Mouse (Mus musculus): ENCODE measurements around the gene Lamb1.

Lamb1 gene

GRCm38 (mm10) chr12:31265005-31265721 is at the start of gene Lamb1:
TSS of gene Lamb1 (plus strand) at chr12:31265234.
- peak; percentile 66 for DNase-seq (ENCODE audit: low spot score)

GRCm38 (mm10) chr12:31217232-31217631 is 47.8 kb upstream of the Lamb1 start:
- no peak for DNase-seq (ENCODE audit: low spot score)

DNA sequence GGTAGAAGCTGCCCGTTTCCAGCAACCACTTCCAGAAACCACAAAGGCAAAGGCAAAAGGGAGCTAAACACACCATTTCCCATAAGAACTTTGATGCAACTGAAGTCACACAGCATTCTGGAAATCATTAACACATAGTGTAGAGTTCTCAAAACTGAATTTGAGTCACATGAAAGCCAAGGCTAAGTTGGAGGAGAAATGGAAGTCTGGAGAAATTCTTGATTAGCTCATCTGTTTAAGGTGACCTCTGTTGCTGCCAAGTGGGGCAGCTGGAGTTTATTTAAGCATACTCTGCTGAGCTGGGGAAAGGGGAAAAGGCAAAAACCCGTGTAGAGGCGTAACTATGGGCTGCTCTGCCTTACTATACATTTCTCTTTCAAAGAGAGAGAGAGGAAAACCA is 46.3 kb upstream of the Lamb1 start:
- no peak for DNase-seq (ENCODE audit: low spot score)

DNA sequence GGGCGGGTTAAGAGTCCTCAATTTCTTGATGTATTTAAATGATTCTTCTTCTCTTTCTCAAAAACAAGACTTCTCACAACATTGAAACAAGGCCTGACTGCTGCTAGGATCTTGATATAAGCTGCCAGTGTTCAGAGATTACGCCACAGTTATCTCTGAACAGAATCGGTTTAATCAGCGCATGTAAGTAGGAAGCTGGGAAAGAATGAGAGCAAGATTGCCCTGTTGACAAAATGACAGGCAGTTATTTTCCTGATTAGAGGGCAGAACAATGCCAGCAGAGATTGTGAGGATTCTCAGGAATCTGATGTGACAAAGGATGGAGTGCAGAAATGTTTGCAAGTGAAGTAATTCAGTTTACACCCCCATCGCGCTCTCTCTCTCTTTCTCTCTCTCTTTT is 43.5 kb upstream of the Lamb1 start:
- no peak for DNase-seq (ENCODE audit: low spot score)

DNA sequence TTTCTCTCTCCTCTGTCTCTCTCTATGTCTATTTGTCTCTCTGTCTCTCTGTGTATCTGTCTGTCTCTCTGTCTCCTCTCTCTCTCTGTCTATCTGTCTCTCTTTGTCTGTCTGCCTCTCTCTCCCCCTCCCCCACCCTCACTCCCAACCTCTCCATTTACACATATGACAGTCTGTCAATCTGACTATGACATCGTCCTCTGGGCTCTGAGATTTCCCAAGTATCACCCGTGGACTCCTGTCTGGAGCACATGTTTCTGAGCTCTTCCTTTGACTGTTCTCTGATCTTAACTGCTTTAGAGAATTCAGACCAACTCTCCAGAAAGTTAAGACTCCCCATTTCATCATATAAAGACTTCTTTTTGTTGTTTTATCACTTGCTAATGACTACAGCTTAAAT is 42.8 kb upstream of the Lamb1 start:
- no peak for DNase-seq (ENCODE audit: low spot score)

DNA sequence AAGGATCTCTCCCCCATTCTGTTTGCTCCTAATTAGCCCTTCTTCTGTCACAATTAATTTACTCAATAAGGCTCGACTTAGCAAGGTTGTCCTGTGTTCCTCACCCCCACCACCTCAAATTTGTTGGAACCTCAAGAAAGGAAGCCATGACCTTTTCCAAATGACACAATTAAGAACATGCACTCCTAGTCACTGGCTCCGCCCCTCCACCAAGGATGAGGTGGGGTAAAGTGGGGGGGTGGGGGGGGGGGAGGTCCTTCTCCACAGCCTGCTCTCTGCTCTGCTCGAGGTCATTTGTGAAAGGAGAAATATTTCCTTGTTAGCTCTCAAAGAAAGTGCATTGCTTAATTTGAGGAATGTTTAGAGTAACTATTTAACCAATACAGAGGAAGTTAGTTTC is 42.3 kb upstream of the Lamb1 start:
- no peak for DNase-seq (ENCODE audit: low spot score)

DNA sequence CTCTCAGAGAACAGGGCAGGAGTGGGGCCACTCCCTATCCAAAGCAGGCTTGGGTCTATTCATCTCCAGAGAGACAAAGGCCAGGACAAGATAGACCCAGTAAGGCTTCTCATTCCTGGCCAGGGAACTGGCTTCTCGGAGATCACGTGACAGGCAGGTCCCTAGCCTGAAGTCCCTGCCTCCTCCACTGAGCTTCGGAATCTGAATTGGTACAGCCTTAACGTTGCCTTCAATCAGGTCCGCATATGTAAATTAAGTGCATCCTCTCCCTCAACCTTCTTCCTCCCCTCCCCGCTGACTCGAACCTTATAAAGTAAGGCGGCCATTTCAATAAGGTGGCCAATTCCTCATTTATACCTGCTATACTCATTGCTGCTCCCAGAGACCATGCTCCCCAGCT is 39.6 kb upstream of the Lamb1 start:
- DNase-seq (ENCODE audit: low spot score): no peak

GRCm38 (mm10) chr12:31227167-31227566 is 37.9 kb upstream of the Lamb1 start:
- DNase-seq (ENCODE audit: low spot score): no peak

- DNase-seq (ENCODE audit: low spot score): no peak
These were observed 36.2 kb upstream of the Lamb1 start for GRCm38 (mm10) chr12:31228878-31229277.

GRCm38 (mm10) chr12:31232635-31233034 is 32.4 kb upstream of the Lamb1 start:
- no peak for DNase-seq (ENCODE audit: low spot score)

DNA sequence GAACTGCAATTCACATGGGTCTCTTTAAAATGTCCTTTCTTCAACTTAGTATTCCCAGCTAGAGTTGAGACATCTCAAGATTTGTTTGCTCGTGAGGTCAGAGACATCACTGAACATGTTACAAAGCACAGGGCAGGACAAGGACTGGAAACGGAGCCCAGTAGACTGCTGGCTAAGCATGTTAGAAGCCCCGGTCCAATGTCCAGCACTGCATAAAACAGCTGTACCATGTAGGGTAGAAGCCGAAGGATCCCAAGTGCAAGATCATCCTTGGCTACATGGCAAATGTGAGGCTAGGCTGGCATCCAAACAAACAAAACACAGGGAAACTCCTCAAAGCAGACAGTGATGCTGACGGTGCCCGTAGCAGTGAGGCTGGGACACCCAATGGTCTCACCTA is 30.0 kb upstream of the Lamb1 start:
- DNase-seq (ENCODE audit: low spot score): no peak

DNA sequence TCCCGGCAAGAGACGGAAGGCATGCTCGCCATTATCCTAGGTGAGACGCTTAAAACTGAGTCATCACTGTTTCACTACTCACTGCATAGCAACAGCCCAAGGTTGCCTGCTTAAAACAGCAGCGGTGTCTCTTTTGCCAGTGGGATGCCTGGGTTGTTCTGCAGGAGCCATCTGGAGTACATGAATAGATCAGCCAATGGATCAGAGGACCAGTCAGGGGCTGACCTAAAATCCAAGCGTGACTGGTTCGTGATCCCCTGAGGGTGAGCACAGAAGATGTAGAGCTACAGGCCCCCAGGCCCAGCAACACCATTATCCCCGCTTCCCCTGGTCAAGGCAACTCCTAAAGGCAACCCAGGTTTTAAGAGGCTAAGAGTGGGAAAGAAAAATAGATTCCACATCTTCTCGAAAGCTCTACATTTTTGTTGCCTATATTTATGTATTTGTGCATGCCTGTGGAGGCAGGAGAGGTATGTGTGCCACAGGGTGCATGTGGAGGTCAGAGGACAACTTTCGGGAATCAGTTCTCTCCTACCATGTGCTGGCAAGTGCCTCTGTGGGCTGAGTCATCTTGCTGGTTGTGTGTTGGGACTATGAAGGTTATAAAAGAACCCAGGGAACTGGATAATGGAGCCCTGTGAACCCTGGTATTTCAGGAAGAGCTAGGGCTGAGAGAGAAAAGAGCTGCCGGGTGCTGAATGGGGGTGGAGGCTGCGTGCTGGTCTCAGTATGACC is 28.0 kb upstream of the Lamb1 start:
- DNase-seq (ENCODE audit: low spot score): no peak

DNA sequence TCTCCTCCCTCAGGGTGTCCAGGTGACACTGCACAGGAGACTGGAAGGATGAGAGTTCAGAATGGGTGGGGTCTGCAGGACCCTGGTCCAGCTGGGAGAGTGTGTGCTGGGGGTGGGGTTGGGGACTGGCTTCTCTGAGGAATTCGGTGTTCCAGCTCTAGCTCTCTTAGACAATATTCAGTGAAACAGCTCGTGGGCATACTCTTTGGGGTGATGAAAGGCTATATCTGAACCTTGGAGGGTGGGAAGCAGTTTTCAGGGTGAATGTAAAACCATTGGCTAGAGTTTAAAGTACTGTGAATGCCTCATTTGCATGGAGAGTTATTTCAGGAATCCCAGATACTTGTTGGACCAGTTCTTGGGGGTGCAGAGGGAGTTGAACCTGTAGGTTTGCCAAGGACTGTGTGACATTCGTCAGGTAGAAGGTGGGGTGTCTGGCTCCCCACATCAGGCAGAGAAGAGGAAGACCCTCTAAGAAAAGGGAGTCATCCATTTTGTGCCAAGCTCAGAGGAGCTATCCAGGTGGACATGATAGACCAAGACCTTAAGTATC is 25.9 kb upstream of the Lamb1 start:
- DNase-seq (ENCODE audit: low spot score): no peak

- no peak for DNase-seq (ENCODE audit: low spot score)
These were observed 25.2 kb upstream of the Lamb1 start for GRCm38 (mm10) chr12:31239798-31240197.

GRCm38 (mm10) chr12:31240470-31240869 is 24.6 kb upstream of the Lamb1 start, which contains the start of gene Gm6993:
TSS of gene Gm6993 (plus strand) at chr12:31240770.
- no peak for DNase-seq (ENCODE audit: low spot score)

- no peak for DNase-seq (ENCODE audit: low spot score)
These were observed 23.3 kb upstream of the Lamb1 start for GRCm38 (mm10) chr12:31241595-31242342.

GRCm38 (mm10) chr12:31244001-31244400 is 21.0 kb upstream of the Lamb1 start:
- DNase-seq (ENCODE audit: low spot score): no peak

GRCm38 (mm10) chr12:31244691-31245090 is 20.3 kb upstream of the Lamb1 start:
- no peak for DNase-seq (ENCODE audit: low spot score)

DNA sequence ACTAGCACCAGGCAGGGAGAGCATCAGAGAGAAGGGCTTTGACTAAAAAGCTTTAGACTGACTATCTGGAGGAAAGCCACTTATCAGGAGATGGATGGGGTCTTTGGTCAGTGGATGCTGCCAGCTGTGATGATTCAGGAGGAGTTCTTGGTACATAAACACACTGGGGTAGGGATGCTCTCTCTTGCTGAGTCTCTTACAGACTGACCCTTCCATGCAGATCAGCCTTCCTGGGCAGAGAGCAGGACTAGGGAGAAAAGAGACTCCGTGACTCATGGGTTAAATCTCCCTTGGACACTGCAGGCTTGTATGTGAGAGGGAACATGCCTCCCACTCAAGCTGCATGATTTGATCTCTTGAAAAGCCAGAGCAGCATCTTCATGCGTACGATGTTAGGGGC is 18.9 kb upstream of the Lamb1 start:
- DNase-seq (ENCODE audit: low spot score): no peak

DNA sequence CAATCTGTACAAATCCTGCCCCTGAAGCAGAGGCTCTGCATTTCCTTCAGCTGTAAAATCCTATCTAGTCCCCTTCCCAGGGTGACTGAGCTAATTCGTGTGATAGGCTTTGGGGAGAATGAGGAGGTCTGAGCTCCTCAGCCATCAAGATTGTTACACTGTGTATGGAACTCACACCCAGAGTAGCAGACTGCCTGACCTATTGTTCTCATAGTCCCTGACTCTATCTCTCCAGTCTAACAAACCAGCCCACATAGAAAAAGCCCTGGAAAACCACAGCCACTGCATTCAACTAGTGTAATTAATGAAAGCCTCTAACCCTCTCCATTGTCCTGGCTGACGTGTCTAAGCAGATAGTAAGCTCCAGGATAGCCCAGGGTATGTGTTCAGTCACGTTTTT is 18.4 kb upstream of the Lamb1 start:
- no peak for DNase-seq (ENCODE audit: low spot score)

GRCm38 (mm10) chr12:31248165-31248564 is 16.9 kb upstream of the Lamb1 start:
- DNase-seq (ENCODE audit: low spot score): no peak

DNA sequence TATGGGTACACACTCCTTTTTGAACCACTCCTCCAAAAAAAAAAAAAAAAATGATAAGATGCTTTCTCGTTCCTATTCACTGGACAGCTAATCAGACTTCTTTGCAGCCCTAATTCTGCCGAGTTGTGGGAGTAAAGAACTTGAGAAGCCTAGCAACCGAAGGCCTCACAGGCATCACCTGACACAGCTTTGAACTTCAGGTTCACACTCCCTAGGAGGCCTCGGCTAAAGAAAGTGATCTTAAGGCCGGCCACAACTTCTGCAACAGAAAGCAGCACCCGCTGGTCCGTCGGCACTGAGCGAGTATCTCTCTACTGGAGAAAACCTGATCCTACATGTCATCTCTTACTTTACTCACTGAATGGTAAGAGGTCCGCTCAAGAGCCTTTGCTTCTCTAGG is 16.4 kb upstream of the Lamb1 start:
- DNase-seq (ENCODE audit: low spot score): no peak

GRCm38 (mm10) chr12:31252259-31252658 is 12.8 kb upstream of the Lamb1 start:
- DNase-seq (ENCODE audit: low spot score): no peak
